Mouse (Mus musculus) ES-CJ7 (cell line): Measurements from ENCODE around the gene Arfgap1.

Experiments used
- DNase-seq: peaks from one replicate; pipeline ENCODE4 v3.0.0; 2011; ENCODE audit warnings: low read depth, low spot score

The Arfgap1 gene

DNA sequence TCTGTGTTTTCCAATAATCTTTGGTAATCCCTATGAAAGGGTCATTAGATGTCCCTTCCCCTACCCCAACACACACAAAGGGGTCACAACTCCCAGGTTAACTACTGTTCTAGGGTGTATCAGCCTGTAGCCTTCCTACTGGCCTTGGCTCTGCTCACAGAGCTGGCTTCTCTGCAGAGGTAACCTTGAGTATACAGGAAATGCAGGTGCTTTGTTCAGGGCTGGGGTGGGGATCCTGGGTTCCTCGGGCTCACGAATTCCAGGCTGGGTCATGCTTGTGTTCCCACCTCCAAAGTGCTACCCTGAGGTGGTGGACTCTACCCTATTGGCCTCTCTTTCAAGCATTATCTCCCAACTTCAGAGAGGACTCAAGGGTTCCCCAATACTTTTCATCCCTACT lies 18.6 kb downstream of the Arfgap1 start:
- peak; percentile 15 for DNase-seq

DNA sequence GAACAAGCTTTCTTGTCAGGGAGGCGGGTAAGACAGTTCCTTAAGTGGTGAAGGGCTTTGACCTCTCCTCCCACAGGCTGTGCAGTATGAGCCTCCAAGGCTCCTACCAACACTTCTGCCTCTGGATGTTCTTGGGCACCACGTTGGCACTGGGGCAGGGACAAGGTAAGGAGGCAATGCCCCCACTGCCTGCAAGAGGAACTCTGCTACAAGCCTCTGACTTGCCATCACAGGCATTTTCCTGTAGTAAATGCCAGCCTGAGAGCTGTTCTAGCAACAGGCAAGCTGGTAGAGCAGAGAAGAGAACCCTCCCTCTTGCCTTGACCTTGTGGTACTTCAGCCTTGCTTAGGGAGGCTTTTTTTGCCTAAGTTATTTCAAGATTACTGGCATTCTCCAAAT lies 19.4 kb downstream of the Arfgap1 start, which contains the start of gene Col20a1:
Gene Col20a1, plus strand, starts transcription at position 87 of the 400 bp plus-strand sequence.
- DNase-seq = no peak

DNA sequence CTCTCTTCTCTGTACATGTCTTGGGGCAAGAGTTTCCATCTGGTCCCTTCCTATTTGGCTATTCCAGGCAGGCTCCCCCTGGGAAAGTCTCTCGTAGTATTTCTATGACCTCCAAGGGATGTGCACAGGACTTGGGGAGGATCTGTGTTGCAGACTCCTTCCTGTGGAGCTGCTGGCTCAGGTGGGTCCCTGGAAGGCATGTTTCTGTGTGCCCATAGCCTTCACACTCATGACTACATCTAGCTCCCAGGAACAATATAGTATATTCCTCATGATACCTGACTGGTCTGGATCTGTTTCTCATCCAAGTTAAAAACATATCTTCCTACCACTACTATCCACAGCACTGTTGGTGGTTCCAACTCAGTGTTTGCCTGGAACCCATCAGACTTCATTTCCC lies 20.0 kb downstream of the Arfgap1 start:
- DNase-seq = no peak

DNA sequence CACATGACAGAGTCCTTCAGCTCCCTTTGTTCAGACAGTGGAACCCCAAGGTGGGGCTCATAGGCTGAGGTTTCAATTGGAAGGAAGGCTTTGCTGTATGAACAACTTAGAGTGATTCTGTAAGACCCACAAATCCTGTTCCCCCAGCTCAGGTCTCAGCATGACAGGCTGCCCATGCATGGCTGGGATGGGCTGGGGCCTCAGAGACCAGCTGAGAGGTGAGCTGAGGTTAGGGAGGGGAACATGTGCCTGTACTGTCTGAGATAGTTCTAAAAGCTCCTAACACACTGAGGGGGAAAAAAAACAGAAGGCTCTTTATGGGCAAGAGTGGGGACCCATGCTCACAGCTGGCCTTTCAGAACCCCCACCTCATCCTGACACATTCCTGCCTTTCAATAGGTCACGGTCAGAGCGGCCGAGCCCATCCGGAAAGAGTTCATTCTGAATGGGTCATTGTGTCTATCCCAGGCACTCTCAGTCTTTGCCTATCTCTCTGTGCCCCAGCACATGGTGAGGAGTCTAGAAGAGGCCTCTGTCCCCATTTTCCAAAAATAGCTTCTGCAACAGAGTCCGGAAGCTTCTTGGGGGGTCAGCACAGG lies 20.5 kb downstream of the Arfgap1 start:
- DNase-seq = no peak

DNA sequence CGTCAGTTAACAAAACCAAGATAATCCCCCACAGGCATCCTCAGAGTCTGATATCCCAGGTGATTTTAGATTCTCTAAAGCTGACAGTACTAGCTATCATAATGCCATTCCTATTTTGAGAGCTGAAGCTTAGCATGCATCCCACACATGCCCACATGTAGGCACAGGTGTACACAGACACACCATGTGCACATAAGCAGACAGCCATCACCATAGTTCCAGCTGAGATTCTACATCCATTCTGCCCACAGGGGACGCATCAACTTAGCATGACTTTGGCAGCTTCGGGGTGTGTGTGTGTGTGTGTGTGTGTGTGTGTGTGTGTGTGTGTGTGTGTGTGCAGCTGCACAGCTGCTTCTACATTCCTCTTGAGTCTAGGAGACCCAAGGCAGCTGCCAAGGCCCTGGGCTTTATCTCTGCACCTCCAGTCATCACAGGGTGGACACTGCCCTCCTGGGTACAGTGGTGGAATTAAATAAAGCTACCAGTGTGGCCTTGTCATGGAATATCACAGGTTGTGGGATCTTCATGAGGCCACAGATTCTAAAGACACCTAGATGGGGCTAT lies 21.4 kb downstream of the Arfgap1 start:
- no peak for DNase-seq

DNA sequence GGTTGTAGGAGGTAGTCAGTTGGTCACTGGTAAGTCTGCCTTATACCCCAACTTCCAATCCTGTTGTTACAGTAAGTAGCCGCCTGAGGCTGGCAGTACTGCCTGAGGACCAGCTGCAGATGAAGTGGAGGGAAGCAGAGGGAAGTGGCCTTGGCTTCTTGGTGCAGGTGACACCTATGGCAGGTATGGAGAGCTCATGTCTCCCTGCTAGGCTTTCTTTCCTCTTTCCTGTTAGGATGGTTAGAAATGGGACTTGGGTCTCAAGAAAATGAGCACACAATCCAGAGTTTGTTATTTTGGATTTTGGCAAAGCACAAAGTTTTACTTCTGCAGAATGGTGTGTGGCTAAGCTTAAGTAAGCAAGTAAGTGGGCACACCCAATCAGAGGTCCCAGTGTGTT lies 21.9 kb downstream of the Arfgap1 start:
- DNase-seq = no peak

DNA sequence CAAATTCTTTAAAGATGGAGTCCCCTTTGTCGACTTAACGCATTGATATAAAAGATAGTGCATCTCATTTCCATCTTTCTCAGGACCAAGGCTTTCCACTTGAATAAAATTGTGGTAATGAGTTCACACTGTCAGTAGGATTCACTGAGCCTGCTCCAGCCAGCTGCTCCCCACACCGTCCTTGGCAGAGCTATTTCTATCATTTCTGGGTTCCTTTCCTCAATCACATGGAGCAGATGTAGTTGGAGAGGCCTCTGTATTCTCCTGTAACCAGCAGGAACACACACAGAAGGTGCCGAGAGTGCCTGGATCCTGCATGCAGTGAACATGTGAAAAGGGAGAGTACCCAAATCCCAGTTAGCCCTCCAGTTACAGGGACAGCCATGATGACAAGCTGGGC lies 23.3 kb downstream of the Arfgap1 start:
- no peak for DNase-seq

DNA sequence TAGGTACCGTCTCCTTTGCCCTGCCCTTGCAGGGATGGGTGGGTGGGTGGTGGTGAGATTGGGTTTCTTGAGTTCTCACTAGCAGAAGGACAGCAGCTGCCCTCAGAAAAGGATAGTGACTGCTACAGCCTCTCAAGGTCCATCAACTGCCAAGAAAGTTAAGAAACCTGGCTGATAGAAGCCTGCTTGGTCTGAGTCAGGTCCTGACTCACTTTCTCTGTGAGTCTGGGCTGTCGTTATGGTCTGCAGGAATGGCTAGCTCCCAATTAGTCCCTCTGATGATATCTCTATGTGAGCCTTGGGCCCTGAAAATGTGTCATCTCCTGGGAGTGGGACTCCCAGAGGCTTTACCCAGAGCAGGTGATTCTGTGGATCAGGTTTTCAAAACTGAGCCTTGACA lies 27.3 kb downstream of the Arfgap1 start:
- DNase-seq = no peak

DNA sequence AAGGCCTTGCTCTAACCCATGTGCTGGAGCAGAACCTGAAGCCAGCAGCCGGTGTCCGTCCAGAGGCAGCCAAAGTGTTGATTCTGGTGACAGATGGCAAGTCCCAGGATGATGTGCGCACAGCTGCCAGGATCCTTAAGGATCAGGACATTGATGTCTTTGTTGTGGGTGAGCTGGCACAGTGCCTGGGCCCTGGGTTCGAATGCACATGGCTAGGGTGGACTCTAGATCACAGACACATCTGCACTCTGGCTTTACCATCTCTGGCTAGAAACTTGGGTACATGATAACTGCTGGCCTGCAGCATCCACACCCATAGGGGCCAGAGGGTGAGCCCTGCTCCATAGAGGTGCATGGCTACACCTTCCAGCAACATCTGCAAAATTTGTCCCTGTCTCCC lies 28.4 kb downstream of the Arfgap1 start:
- DNase-seq = no peak

DNA sequence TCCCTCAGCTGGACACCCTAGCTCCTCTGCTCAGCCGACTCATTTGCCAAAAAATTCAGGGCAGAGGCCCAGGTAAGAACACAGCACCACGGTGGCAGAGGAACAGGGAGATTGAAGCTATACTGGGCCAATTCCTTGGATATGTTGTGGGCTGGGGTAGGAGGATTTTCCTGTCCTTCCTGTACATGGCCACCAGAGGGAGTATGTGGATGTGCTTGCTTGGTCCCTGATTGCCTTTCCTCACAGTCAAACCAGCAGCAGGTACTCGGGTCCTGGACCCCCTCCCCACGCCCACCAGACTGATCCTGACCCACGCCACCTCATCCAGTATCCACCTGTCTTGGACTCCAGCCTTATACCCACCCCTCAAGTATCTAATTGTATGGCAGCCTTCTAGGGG lies 29.4 kb downstream of the Arfgap1 start:
- peak; percentile 59 for DNase-seq

DNA sequence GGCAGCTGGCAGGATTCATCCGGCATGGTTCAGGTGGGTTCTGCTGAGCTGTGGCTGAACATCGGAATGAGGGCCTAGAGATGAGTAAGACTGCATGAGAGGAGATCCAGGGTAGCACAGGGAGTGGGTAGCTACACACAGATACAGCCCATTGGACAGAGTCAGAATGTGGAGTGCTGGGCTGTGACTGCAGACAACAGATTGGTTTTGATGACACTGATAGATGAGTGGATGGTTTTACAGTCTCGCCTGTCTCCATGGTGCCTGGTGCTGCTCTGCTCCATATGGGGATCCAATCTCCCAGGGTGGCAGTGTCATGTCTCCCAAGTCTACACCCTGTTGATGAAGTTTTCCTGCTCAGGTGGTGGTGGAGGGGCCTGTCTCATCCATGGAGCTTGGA lies 29.9 kb downstream of the Arfgap1 start:
- DNase-seq = no peak

DNA sequence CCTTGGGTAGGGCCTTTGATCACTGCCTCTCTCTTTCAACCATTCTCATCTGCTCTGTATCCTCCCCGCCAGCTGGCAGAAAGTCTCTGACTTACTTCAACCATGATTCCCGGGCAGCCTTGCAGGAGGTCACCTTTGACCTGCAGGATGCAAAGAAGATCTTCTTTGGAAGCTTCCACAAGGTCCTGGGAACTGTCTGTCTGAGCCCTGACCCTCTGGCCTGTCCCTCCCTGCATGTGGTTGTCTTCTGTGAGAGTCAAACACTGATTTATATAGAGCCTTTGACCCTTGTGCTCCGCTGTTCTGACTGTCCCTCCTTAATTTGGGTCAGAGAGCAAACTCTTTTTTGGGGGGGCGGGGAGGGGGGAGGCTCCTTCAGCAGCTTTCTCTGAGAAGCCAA lies 40.0 kb downstream of the Arfgap1 start:
- DNase-seq = no peak

DNA sequence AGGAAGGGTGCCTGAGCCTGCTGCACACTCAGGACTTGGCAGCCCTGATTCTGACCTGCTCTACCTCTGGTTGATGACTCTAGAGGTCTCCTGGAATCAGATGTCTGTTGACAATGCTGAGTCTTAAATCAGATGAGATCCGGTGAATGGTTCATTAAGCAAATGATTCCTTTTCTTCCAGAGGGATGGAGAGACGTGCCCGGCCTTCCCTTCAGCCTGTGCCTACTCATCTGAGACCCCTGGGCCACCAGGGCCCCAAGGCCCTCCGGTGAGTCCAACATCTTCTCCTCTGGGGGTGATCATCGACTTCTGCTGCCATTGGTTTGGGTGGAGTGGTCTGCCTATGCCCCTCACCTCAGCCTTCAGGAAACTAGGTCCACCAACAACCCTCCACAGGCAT lies 41.3 kb downstream of the Arfgap1 start:
- DNase-seq = no peak

DNA sequence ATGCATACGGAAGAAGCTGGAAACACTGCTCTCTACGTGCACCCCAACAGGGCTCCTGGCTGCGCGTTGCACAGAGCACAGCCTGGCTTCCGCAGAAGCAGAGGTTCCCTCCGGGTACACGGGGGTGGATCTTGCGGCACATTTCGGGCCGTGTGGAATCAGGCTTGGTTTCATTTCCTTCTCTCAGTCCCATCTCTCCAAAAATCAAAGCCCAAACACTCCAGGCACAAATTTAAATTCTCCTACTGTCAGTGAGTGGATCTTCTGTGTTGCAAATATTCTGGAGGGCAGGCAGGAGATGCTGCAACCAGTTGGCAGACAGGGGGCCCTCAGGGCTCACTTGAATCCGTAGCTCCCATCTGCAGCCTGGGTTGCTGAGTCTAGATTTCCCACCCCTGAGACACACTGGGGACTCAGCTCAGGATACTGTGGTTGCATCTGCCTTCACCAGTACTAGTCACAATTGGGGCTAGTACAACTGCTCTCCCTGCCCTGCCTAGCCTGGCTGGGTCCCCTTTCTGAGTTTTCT lies 64.4 kb downstream of the Arfgap1 start:
- no peak for DNase-seq
